Mouse (Mus musculus): ENCODE results near the gene Osbp2. TPM values are rescaled to one million over a fixed set of nuclear protein-coding genes. Genes with fewer than 3 reads are reported as not detected.
A peak's percentile ranks its signal among the peaks of the same experiment; 100 is the strongest.

Gene Osbp2
- polyA plus RNA-seq, 1 experiment from 2014 or later: 8.8 TPM

DNA sequence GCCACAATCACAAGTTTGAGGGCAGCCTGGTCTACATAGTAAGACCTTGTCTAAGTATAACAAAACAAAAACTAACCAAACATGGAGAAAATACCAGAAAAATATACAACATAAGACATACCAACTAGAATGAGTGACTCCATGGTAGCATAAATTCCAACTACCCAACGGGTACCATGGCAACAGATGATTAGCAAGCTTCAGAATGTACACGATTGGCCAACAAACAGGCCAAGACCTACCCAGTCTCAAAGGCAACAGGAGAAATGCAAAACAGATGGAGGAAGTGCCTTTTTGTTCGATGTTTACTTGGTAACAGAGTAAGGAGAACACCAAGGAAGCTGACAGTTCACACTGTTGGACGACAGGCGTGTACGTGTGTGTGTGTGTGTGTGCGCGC, 96.7 kb downstream of the Osbp2 start:
- Histone ChIP-seq H3K4me3 (no peak overlapping the region), H3K4me1 (peaks cover 9% of the 10 kb centered on the region; the same call in 1 of the 2 replicates), H3K9me3 (replicated peaks) (no peaks in the 10 kb centered on the region), H3K9ac (no peak overlapping the region), H3K27me3 (peaks cover 24% of the 10 kb centered on the region), H3K4me2 (replicated peaks) (no peak overlapping the region), H3K27ac (no peak overlapping the region), H3K36me3 (no peaks in the 10 kb centered on the region; the same call in 1 of the 2 replicates)
- no peak for ATAC-seq (ENCODE audit: low FRiP score)
- 83% methylated on average over 8 of the region's 8 CpGs for WGBS

- no peak overlapping the region for H3K9ac ChIP-seq
- peaks cover 18% of the 10 kb centered on the region for H3K4me1 ChIP-seq
- H3K4me2 ChIP-seq (replicated peaks): no peak overlapping the region
- no peaks in the 10 kb centered on the region; the same call in 1 of the 2 replicates for H3K36me3 ChIP-seq
- no peaks in the 10 kb centered on the region for H3K9me3 ChIP-seq (replicated peaks)
- H3K27me3 ChIP-seq: peaks cover 47% of the 10 kb centered on the region
- no peak for ATAC-seq (ENCODE audit: low FRiP score)
- H3K27ac ChIP-seq: no peak overlapping the region
- 35% methylated on average over 4 of the region's 4 CpGs for WGBS
- no peak overlapping the region for H3K4me3 ChIP-seq
Measured at GRCm38 (mm10) chr11:3764352-3764751, 99.4 kb downstream of the Osbp2 start.

GRCm38 (mm10) chr11:3761775-3762501, 101.8 kb downstream of the Osbp2 start:
- peak overlapping the region; percentile 18 for H3K27ac ChIP-seq
- H3K36me3 ChIP-seq: no peaks in the 10 kb centered on the region
- under 1% methylated on average over 90 of the region's 90 CpGs for WGBS
- ATAC-seq (ENCODE audit: low FRiP score): peak; percentile 62
- H3K4me3 ChIP-seq: peak overlapping the region; percentile 67
- peaks cover 18% of the 10 kb centered on the region for H3K4me1 ChIP-seq
- H3K9me3 ChIP-seq (replicated peaks): no peaks in the 10 kb centered on the region
- peak overlapping the region; percentile 71 for H3K9ac ChIP-seq
- H3K4me2 ChIP-seq (replicated peaks): peak overlapping the region; percentile 97
- H3K27me3 ChIP-seq: peaks cover 47% of the 10 kb centered on the region

GRCm38 (mm10) chr11:3761339-3761738, 102.4 kb downstream of the Osbp2 start:
- WGBS: 9% methylated on average over 11 of the region's 11 CpGs
- H3K27ac ChIP-seq: 0 out of 2 replicates have a peak overlapping the region, but pooled peaks have one; percentile 18

GRCm38 (mm10) chr11:3759433-3759832, 104.3 kb downstream of the Osbp2 start:
- H3K4me2 ChIP-seq (replicated peaks): no peak overlapping the region
- H3K4me3 ChIP-seq: no peak overlapping the region
- peaks cover 18% of the 10 kb centered on the region for H3K4me1 ChIP-seq
- no peaks in the 10 kb centered on the region for H3K9me3 ChIP-seq (replicated peaks)
- 78% methylated on average over 5 of the region's 5 CpGs for WGBS
- no peak overlapping the region for H3K27ac ChIP-seq
- H3K27me3 ChIP-seq: peaks cover 47% of the 10 kb centered on the region
- no peaks in the 10 kb centered on the region for H3K36me3 ChIP-seq
- H3K9ac ChIP-seq: no peak overlapping the region
- ATAC-seq (ENCODE audit: low FRiP score): no peak

More at GRCm38 (mm10) chr11:3761339-3761738, 102.4 kb downstream of the Osbp2 start:
- Histone ChIP-seq H3K27me3 (peaks cover 47% of the 10 kb centered on the region), H3K4me1 (peaks cover 18% of the 10 kb centered on the region), H3K4me3 (peak overlapping the region; percentile 67), H3K4me2 (replicated peaks) (peak overlapping the region; percentile 97), H3K36me3 (no peaks in the 10 kb centered on the region), H3K9ac (peak overlapping the region; percentile 71), H3K9me3 (replicated peaks) (no peaks in the 10 kb centered on the region)
- peak; percentile 14; the same call in 1 of the 2 replicates for ATAC-seq (ENCODE audit: low FRiP score)

DNA sequence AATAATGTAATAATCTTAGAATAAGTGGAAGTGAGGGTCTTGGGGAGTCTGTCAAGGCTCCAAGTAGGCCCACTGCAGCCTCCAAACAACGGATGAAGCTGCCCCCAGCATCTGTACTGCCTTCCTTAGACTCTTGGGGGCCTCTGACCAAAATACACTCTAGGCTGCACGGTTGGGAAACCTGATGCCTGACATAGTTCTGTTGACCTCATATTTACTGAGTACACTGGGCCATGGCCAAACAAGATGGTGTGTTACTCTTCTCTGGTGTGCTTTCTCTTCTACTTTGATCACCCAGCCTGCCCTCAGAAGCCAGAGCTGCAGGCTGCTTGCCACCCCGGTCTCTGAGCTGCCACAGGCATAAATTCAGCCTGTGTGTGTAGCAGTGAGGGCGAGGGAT, 108.4 kb downstream of the Osbp2 start:
- no peaks in the 10 kb centered on the region for H3K9me3 ChIP-seq (replicated peaks)

GRCm38 (mm10) chr11:3754685-3755084, 109.0 kb downstream of the Osbp2 start:
- Histone ChIP-seq H3K27me3 (peaks cover 3% of the 10 kb centered on the region; the same call in 1 of the 2 replicates), H3K36me3 (no peaks in the 10 kb centered on the region), H3K4me3 (no peak overlapping the region), H3K4me1 (no peaks in the 10 kb centered on the region), H3K4me2 (replicated peaks) (no peak overlapping the region), H3K9me3 (replicated peaks) (no peaks in the 10 kb centered on the region), H3K27ac (no peak overlapping the region), H3K9ac (no peak overlapping the region)
- no peak for ATAC-seq (ENCODE audit: low FRiP score)
- WGBS: 76% methylated on average over 7 of the region's 7 CpGs

More for the DNA sequence above, 108.4 kb downstream of the Osbp2 start:
- H3K9ac ChIP-seq: no peak overlapping the region
- ATAC-seq (ENCODE audit: low FRiP score): no peak
- no peak overlapping the region for H3K27ac ChIP-seq
- no peak overlapping the region for H3K4me2 ChIP-seq (replicated peaks)
- H3K4me3 ChIP-seq: no peak overlapping the region
- no peaks in the 10 kb centered on the region for H3K36me3 ChIP-seq
- H3K4me1 ChIP-seq: no peaks in the 10 kb centered on the region
- WGBS: 59% methylated on average over 4 of the region's 4 CpGs
- H3K27me3 ChIP-seq: peaks cover 9% of the 10 kb centered on the region; the same call in 1 of the 2 replicates

DNA sequence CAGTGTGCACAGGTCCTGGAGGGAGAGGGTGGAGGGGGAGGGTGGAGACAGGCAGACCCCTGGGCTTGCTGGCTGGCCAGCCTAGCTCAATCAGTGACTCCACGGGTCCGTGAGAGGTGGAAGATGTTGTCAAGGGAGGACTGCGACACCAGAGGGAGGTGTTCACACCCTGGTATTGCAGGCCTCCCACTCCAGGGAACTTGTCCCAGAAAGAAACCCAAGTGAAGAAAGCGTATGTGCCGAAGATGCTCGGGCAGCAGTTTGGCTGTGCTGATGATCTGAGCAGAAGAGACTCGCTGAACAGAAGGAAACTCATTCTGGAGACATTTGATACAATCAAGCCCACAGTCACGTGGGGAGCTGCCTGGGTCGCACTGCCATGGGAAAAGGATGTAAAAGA, 109.8 kb downstream of the Osbp2 start:
- ATAC-seq (ENCODE audit: low FRiP score): no peak
- Histone ChIP-seq H3K27me3 (no peaks in the 10 kb centered on the region; the same call in 1 of the 2 replicates), H3K9ac (no peak overlapping the region), H3K9me3 (replicated peaks) (no peaks in the 10 kb centered on the region), H3K27ac (no peak overlapping the region), H3K4me2 (replicated peaks) (no peak overlapping the region), H3K36me3 (no peaks in the 10 kb centered on the region), H3K4me1 (no peaks in the 10 kb centered on the region), H3K4me3 (no peak overlapping the region)
- WGBS: 65% methylated on average over 9 of the region's 9 CpGs

DNA sequence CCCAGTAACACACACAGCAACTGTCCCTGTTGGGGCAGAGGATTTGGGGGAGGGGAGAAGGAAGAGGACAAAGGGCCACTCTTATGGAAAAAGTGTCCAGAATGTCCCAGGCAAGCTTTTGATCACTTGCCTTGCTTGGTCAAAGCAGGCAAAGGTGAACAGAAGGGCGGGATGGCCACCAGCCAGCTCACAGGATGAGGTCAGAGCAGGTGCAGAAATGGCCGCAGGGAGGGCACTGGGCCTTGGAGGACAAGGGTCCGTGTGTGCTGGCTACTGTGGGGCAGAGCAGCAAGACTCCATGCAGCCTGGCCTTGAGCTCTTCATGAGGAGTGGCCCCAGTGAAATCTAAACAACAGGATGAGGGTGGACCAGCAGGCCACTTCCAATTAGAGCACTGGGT, 110.9 kb downstream of the Osbp2 start:
- H3K4me3 ChIP-seq: no peak overlapping the region
- H3K27me3 ChIP-seq: no peaks in the 10 kb centered on the region; the same call in 1 of the 2 replicates
- H3K9me3 ChIP-seq (replicated peaks): no peaks in the 10 kb centered on the region
- no peaks in the 10 kb centered on the region for H3K36me3 ChIP-seq
- H3K9ac ChIP-seq: no peak overlapping the region
- H3K4me1 ChIP-seq: no peaks in the 10 kb centered on the region
- WGBS: 67% methylated on average over 3 of the region's 3 CpGs
- ATAC-seq (ENCODE audit: low FRiP score): no peak
- no peak overlapping the region for H3K4me2 ChIP-seq (replicated peaks)
- H3K27ac ChIP-seq: no peak overlapping the region

- H3K4me2 ChIP-seq (replicated peaks): no peak overlapping the region
- no peaks in the 10 kb centered on the region; the same call in 1 of the 2 replicates for H3K27me3 ChIP-seq
- WGBS: 40% methylated on average over 7 of the region's 7 CpGs
- no peaks in the 10 kb centered on the region for H3K4me1 ChIP-seq
- H3K9ac ChIP-seq: no peak overlapping the region
- H3K36me3 ChIP-seq: no peaks in the 10 kb centered on the region
- ATAC-seq (ENCODE audit: low FRiP score): no peak
- no peak overlapping the region for H3K4me3 ChIP-seq
- H3K9me3 ChIP-seq (replicated peaks): no peaks in the 10 kb centered on the region
- no peak overlapping the region for H3K27ac ChIP-seq
Measured at GRCm38 (mm10) chr11:3749831-3750230, 113.9 kb downstream of the Osbp2 start.

GRCm38 (mm10) chr11:3742449-3742848, 121.3 kb downstream of the Osbp2 start:
- no peak for ATAC-seq (ENCODE audit: low FRiP score)
- Histone ChIP-seq H3K4me3 (no peak overlapping the region), H3K9ac (no peak overlapping the region), H3K9me3 (replicated peaks) (no peaks in the 10 kb centered on the region), H3K4me1 (no peaks in the 10 kb centered on the region), H3K27ac (no peak overlapping the region), H3K4me2 (replicated peaks) (no peak overlapping the region), H3K36me3 (no peaks in the 10 kb centered on the region), H3K27me3 (peaks cover 3% of the 10 kb centered on the region; the same call in 1 of the 2 replicates)
- WGBS: 83% methylated on average over 8 of the region's 8 CpGs

DNA sequence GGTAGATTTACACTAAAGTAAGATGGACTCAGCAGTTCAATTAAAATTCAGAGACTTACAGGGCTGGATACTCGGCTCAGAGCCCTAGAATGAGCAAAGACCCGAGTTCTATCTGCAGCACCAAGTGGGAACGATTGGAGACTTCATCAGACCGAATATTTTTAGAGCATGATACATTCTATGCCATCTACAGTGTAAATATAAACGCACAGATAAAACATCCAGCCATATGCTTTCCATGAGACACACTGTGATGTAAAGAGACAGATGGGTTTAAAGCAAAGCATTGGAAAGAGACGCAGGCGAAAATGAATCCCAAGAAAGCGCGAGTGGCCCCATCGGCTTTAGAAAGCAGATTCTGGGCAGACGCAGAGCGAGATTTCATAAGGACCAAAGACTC, 122.5 kb downstream of the Osbp2 start:
- 88% methylated on average over 12 of the region's 12 CpGs for WGBS
- no peak for ATAC-seq (ENCODE audit: low FRiP score)

GRCm38 (mm10) chr11:3738778-3739177, 124.9 kb downstream of the Osbp2 start:
- no peak overlapping the region for H3K9ac ChIP-seq
- no peak overlapping the region for H3K27ac ChIP-seq
- no peak overlapping the region for H3K4me3 ChIP-seq
- 91% methylated on average over 2 of the region's 2 CpGs for WGBS
- H3K36me3 ChIP-seq: no peaks in the 10 kb centered on the region
- peaks cover 8% of the 10 kb centered on the region; the same call in 1 of the 2 replicates for H3K4me1 ChIP-seq
- H3K9me3 ChIP-seq (replicated peaks): no peaks in the 10 kb centered on the region
- no peak overlapping the region for H3K4me2 ChIP-seq (replicated peaks)
- no peak for ATAC-seq (ENCODE audit: low FRiP score)
- H3K27me3 ChIP-seq: peaks cover 1% of the 10 kb centered on the region; the same call in 1 of the 2 replicates

More for the DNA sequence above, 122.5 kb downstream of the Osbp2 start:
- Histone ChIP-seq H3K27me3 (peaks cover 3% of the 10 kb centered on the region; the same call in 1 of the 2 replicates), H3K4me3 (no peak overlapping the region), H3K27ac (no peak overlapping the region), H3K4me2 (replicated peaks) (no peak overlapping the region), H3K9me3 (replicated peaks) (no peaks in the 10 kb centered on the region), H3K9ac (no peak overlapping the region), H3K4me1 (no peaks in the 10 kb centered on the region), H3K36me3 (no peaks in the 10 kb centered on the region)
